Mouse (Mus musculus) kidney, adult 11 months (tissue): ENCODE measurements at regions not wholly inside any gene's neighbourhood (a gene's known extent, or its start where the extent isn't known, plus 50 kb on each side); places are given as distances from the start of the nearest gene placed in this dataset.

Source experiments
- DNase-seq: peaks from one replicate; pipeline ENCODE4 v3.0.0; 2022

DNA sequence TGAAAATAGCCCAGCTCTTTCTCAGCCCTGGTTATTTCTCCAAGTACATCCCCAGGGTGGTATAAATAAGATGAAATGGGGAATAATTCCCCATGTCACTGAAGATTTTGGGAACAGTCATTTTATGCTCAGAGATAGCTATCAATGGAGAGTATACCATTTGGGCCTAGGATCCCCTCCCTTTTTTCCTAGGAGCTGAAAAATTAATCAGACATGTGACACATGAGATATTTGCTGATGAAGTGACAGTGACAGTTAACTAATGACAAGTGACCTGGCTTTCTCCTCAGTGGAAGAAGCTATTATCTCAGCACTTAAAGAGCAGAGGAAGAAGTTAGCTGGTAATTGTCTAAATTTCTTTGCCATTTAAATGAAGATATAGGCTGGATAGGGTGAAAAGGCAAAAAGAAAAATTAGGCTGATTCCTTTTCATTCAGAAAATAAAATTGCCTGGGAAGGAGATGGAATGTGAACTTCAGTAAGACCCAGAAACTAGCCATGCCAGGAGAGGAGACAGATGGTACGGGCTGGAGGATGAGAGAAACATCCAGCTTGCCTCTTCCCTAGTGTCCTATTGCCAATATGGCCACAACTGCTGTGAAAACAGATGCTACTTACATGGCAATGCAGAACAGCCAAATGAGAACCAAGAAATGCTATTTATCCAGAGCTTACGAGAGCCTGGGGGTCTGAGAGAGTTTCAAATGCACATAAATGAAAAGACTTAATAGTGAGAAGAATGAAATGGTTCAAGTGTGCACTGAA is 376.1 kb upstream of the Gm11114 start:
- no peak for DNase-seq

- DNase-seq, result no peak
Observed at GRCm38 (mm10) chr9:84966558-84967154, 345.9 kb upstream of the Gm11114 start.

GRCm38 (mm10) chr9:84969975-84970608 is 342.5 kb upstream of the Gm11114 start:
- no peak for DNase-seq

GRCm38 (mm10) chr9:84977470-84977869 is 335.1 kb upstream of the Gm11114 start:
- DNase-seq, result no peak

GRCm38 (mm10) chr9:85003414-85003813 is 309.2 kb upstream of the Gm11114 start:
- DNase-seq, result no peak

GRCm38 (mm10) chr9:85011361-85011760 is 301.2 kb upstream of the Gm11114 start:
- no peak for DNase-seq

GRCm38 (mm10) chr9:85048112-85048978 is 264.2 kb upstream of the Gm11114 start:
- DNase-seq, result no peak

DNA sequence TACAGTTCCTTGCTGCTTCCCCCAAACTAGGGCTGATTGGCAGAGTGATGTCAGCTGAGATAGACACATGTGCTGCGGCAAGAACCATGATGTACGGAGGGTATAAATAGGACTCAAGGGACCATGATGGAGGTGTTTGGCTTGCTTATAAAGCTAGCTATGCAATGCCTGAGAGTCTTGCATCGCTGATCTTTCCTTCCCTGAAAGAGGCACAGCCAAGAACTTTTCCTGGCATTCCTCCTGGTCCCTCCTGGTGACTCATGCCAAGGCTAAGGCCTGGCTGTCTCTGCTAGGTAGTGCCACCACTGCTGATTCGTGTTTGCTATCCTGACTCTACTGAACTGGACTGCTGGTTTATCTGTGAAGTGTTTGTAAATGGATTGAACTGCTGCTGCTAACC is 260.0 kb upstream of the Gm11114 start:
- DNase-seq, result no peak

DNA sequence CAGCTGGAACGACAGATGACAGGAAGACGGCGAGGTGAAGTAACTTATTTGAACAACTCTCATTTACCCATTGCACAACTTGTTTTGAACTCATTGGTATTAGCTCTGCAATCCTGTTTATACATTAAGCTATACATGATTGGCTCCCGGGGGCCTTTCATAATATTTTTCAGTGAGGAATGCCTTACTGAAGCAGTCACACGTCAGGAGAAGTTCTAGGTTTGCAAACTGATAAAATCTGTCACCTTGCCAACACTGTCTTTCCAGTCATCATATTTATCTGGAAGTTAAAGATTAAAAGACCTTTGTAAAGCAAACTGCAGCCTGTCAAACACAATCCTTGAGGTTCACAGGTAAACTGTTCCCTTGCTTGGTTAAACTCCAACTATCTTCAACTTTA is 232.6 kb upstream of the Gm11114 start:
- DNase-seq, result no peak

DNA sequence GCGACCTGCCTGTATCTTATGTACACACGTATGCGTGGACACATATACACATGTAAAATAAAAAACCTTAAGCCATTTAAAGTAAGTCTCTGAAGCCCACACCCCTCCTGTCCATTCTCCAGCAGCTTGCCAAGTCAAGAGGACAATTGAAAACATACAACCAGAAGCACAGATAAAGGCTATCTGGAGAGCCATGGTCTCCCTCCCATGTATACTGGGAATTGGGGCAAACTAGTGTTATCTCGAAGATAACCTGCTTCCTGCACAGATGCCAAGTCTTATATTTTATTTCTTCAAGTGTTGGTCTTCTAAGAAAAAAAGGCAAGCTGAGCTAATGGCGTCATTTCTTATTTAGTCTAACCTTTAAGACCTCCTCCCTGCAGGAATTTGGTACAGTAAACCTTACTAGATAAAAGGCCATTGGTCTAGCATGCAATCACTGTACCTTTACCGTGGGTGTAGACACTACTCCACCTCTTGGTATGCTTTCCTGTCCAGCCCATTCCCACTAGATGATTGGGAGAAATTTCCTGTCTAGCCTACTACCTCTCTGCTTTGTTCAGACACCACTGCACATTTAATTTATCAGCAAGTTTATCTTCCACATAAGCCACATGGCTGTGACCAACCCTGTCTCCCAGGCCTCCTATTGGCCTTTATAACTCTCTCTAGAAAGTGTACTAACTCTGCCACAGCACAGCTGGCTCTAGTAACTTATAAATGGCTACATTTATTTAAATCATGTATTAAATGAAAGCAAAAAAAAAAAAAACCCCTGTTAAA is 223.8 kb upstream of the Gm11114 start:
- DNase-seq, result no peak

- no peak for DNase-seq
Observed at GRCm38 (mm10) chr9:85090297-85090696, 222.3 kb upstream of the Gm11114 start.

DNA sequence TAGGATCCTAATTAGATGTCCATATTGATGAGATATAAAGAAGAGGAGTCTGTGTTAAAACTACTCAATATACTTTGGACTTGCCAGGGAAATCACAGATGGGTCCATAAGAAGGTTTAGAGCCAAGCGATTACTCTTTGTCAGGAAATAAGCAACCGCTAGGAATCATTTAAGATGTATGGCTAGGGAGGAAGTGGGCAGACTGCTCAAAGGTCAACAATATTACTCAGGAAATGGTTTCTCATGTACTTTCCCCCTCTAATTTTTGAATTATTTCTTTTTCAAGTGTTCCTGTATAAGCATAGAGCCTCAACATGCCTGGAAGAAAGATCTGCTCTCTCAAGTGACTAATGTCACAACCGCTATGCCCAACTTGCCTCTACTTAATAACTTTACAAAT is 217.3 kb upstream of the Gm11114 start:
- DNase-seq, result no peak

- DNase-seq, result no peak
Observed at GRCm38 (mm10) chr9:85096520-85096919, 216.1 kb upstream of the Gm11114 start.

- no peak for DNase-seq
Observed at GRCm38 (mm10) chr9:85112928-85113327, 199.6 kb upstream of the Gm11114 start.

- no peak for DNase-seq
Observed at GRCm38 (mm10) chr9:85114234-85114633, 198.3 kb upstream of the Gm11114 start.

- no peak for DNase-seq
Observed at GRCm38 (mm10) chr9:85120061-85120460, 192.5 kb upstream of the Gm11114 start.

GRCm38 (mm10) chr9:85121059-85121458 is 191.5 kb upstream of the Gm11114 start:
- DNase-seq, result no peak

GRCm38 (mm10) chr9:85123706-85124105 is 188.9 kb upstream of the Gm11114 start:
- DNase-seq, result no peak

GRCm38 (mm10) chr9:85125775-85126174 is 186.8 kb upstream of the Gm11114 start:
- DNase-seq, result peak; percentile 13

DNA sequence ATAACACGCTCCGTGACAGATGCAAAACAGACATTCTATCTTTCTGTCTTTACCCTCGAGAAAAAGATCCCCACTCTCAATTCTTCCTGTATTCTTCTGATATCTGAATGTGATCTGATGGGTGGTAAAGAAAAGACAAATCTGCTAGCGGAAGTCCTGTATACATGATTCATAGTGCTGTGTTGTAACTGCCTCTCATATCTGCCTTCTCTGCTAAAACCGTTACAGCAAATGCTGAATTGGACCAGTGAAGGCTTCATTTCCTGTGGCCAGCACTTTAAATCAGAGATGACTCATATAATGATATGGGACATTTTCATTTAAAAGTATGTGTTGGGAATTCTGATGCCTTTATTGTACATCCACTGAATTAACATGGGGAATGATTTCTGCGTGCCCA is 186.0 kb upstream of the Gm11114 start:
- DNase-seq, result no peak

DNA sequence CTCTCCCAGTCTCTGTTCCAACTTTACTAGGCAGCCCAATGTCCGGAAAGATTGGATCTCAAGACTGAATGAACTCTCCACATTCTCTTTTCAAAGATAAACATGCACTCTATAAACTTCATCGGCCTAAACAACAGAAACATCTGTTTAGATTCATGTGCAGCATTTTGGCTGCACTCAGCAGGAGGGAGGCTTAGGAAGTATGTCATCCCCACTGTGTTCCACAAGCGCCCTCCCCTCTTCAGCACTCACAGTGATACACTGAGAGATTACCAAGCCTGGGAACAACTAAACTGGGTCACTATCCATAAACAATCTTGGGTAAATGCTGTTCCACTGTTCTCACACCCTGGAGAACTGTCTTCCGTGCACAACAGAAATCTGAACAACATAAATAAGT is 185.5 kb upstream of the Gm11114 start:
- no peak for DNase-seq

DNA sequence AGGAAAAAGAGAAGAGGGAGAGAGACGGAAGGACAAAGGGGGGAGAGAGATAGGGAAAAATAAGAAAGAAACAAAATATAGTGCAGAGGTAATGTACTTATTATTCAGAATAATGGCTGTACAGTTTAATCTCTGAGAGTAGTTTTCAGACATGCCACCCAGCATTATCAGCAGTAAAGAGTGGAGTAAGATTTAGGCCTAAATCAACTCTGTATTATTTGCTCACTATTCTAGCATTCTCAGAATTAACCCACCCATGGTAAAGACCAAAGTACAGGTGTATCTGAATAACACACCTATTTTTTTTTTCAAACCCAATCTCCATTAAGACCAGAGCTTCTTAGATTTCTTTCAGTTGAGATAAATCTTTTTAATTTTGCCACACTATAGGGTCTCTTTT is 177.7 kb upstream of the Gm11114 start:
- no peak for DNase-seq
